Mouse (Mus musculus): ENCODE data around the gene Dpep3. TPM values are rescaled to one million over a fixed set of nuclear protein-coding genes. Genes with fewer than 3 reads are reported as not detected.
A peak's percentile ranks its signal among the peaks of the same experiment; 100 is the strongest.

The Dpep3 gene
- polyA plus RNA-seq, 1 experiment from 2014 or later: not detected

- 0 out of 2 replicates have a peak, but pooled peaks cover 3% of the 10 kb centered on the region for H3K27me3 ChIP-seq (replicated peaks)
- no peaks in the 10 kb centered on the region for H3K4me1 ChIP-seq (replicated peaks)
- H3K4me3 ChIP-seq: no peak overlapping the region
- H3K36me3 ChIP-seq: no peaks in the 10 kb centered on the region
- no peak overlapping the region for H3K27ac ChIP-seq (ENCODE audit: poor library complexity, severe bottlenecking)
- H3K9me3 ChIP-seq (replicated peaks): no peaks in the 10 kb centered on the region
- no peak overlapping the region for H3K4me2 ChIP-seq
- no peak overlapping the region for H3K9ac ChIP-seq
- 88% methylated on average over 1 of the region's 1 CpGs for WGBS
- ATAC-seq (ENCODE audit: insufficient number of reproducible peaks, low FRiP score): no peak
Observed at GRCm38 (mm10) chr8:105981146-105981545, 1.9 kb upstream of the Dpep3 start.

- no peaks in the 10 kb centered on the region for H3K9me3 ChIP-seq (replicated peaks)
- H3K27me3 ChIP-seq (replicated peaks): no peaks in the 10 kb centered on the region
- no peak overlapping the region for H3K4me2 ChIP-seq
- H3K27ac ChIP-seq (ENCODE audit: poor library complexity, severe bottlenecking): no peak overlapping the region
- no peak for ATAC-seq (ENCODE audit: insufficient number of reproducible peaks, low FRiP score)
- H3K36me3 ChIP-seq: no peaks in the 10 kb centered on the region
- no peaks in the 10 kb centered on the region for H3K4me1 ChIP-seq (replicated peaks)
- 64% methylated on average over 7 of the region's 7 CpGs for WGBS
- H3K9ac ChIP-seq: no peak overlapping the region
- H3K4me3 ChIP-seq: no peak overlapping the region
Observed at GRCm38 (mm10) chr8:105975363-105975762, 3.9 kb downstream of the Dpep3 start.

- Histone ChIP-seq H3K27ac (ENCODE audit: poor library complexity, severe bottlenecking) (no peak overlapping the region), H3K9ac (no peak overlapping the region), H3K36me3 (no peaks in the 10 kb centered on the region), H3K27me3 (replicated peaks) (no peaks in the 10 kb centered on the region), H3K9me3 (replicated peaks) (no peaks in the 10 kb centered on the region), H3K4me1 (replicated peaks) (peaks cover 18% of the 10 kb centered on the region), H3K4me3 (no peak overlapping the region), H3K4me2 (no peak overlapping the region)
- no peak for ATAC-seq (ENCODE audit: insufficient number of reproducible peaks, low FRiP score)
- WGBS: 71% methylated on average over 8 of the region's 8 CpGs
Observed at GRCm38 (mm10) chr8:105971019-105971720, 8.1 kb downstream of the Dpep3 start.

- no peaks in the 10 kb centered on the region for H3K9me3 ChIP-seq (replicated peaks)
- H3K4me2 ChIP-seq: no peak overlapping the region
- ATAC-seq (ENCODE audit: insufficient number of reproducible peaks, low FRiP score): no peak
- no peaks in the 10 kb centered on the region for H3K27me3 ChIP-seq (replicated peaks)
- H3K27ac ChIP-seq (ENCODE audit: poor library complexity, severe bottlenecking): no peak overlapping the region
- H3K9ac ChIP-seq: no peak overlapping the region
- peaks cover 30% of the 10 kb centered on the region for H3K4me1 ChIP-seq (replicated peaks)
- H3K36me3 ChIP-seq: no peaks in the 10 kb centered on the region
- no peak overlapping the region for H3K4me3 ChIP-seq
- 81% methylated on average over 1 of the region's 1 CpGs for WGBS
Observed at GRCm38 (mm10) chr8:105969367-105969766, 9.9 kb downstream of the Dpep3 start.

GRCm38 (mm10) chr8:105966692-105967311, 12.4 kb downstream of the Dpep3 start:
- peak overlapping the region; percentile 90 for H3K27ac ChIP-seq (ENCODE audit: poor library complexity, severe bottlenecking)
- peak; percentile 27; the same call in 1 of the 2 replicates for ATAC-seq (ENCODE audit: insufficient number of reproducible peaks, low FRiP score)
- peak overlapping the region; percentile 69 for H3K4me3 ChIP-seq
- 4% methylated on average over 19 of the region's 19 CpGs for WGBS
- H3K36me3 ChIP-seq: no peaks in the 10 kb centered on the region
- H3K4me1 ChIP-seq (replicated peaks): peaks cover 55% of the 10 kb centered on the region
- H3K27me3 ChIP-seq (replicated peaks): no peaks in the 10 kb centered on the region
- H3K9me3 ChIP-seq (replicated peaks): no peaks in the 10 kb centered on the region
- peak overlapping the region; percentile 81 for H3K4me2 ChIP-seq
- 0 out of 2 replicates have a peak overlapping the region, but pooled peaks have one; percentile 49 for H3K9ac ChIP-seq

GRCm38 (mm10) chr8:105965905-105966341, 13.3 kb downstream of the Dpep3 start, which contains the start of gene Slc12a4:
Gene Slc12a4, minus strand, starts transcription at chr8:105966097.
- H3K9ac ChIP-seq: peak within 1 kb of the TSS; percentile 86
- H3K4me2 ChIP-seq: peak within 1 kb of the TSS; percentile 81
- no peaks in the 10 kb centered on the region for H3K36me3 ChIP-seq
- H3K27me3 ChIP-seq (replicated peaks): no peaks in the 10 kb centered on the region
- H3K4me3 ChIP-seq: peak within 1 kb of the TSS; percentile 69
- no peaks in the 10 kb centered on the region for H3K9me3 ChIP-seq (replicated peaks)
- ATAC-seq (ENCODE audit: insufficient number of reproducible peaks, low FRiP score): peak; percentile 90
- peak within 1 kb of the TSS; percentile 90 for H3K27ac ChIP-seq (ENCODE audit: poor library complexity, severe bottlenecking)
- H3K4me1 ChIP-seq (replicated peaks): peaks cover 62% of the 10 kb centered on the region
- WGBS: under 1% methylated on average over 47 of the region's 47 CpGs

GRCm38 (mm10) chr8:105965266-105965904, 13.8 kb downstream of the Dpep3 start:
- Histone ChIP-seq H3K9ac (peak overlapping the region; percentile 86), H3K27ac (ENCODE audit: poor library complexity, severe bottlenecking) (peak overlapping the region; percentile 90), H3K27me3 (replicated peaks) (no peaks in the 10 kb centered on the region), H3K36me3 (peaks cover 3% of the 10 kb centered on the region), H3K4me1 (replicated peaks) (peaks cover 62% of the 10 kb centered on the region), H3K9me3 (replicated peaks) (no peaks in the 10 kb centered on the region), H3K4me3 (peak overlapping the region; percentile 69), H3K4me2 (peak overlapping the region; percentile 81)
- WGBS: 1% methylated on average over 40 of the region's 40 CpGs
- ATAC-seq (ENCODE audit: insufficient number of reproducible peaks, low FRiP score): peak; percentile 66

GRCm38 (mm10) chr8:105964506-105965265, 14.5 kb downstream of the Dpep3 start:
- Histone ChIP-seq H3K27ac (ENCODE audit: poor library complexity, severe bottlenecking) (0 out of 2 replicates have a peak overlapping the region, but pooled peaks have one; percentile 90), H3K27me3 (replicated peaks) (no peaks in the 10 kb centered on the region), H3K9ac (peak overlapping the region; percentile 86), H3K4me2 (peak overlapping the region; percentile 81), H3K4me3 (peak overlapping the region; percentile 69), H3K4me1 (replicated peaks) (peaks cover 62% of the 10 kb centered on the region), H3K9me3 (replicated peaks) (no peaks in the 10 kb centered on the region), H3K36me3 (peaks cover 10% of the 10 kb centered on the region)
- WGBS: 43% methylated on average over 12 of the region's 12 CpGs
- no peak for ATAC-seq (ENCODE audit: insufficient number of reproducible peaks, low FRiP score)

GRCm38 (mm10) chr8:105961536-105961935, 17.7 kb downstream of the Dpep3 start:
- no peak for ATAC-seq (ENCODE audit: insufficient number of reproducible peaks, low FRiP score)
- Histone ChIP-seq H3K27me3 (replicated peaks) (no peaks in the 10 kb centered on the region), H3K4me2 (no peak overlapping the region), H3K4me3 (no peak overlapping the region), H3K9me3 (replicated peaks) (no peaks in the 10 kb centered on the region), H3K4me1 (replicated peaks) (peaks cover 62% of the 10 kb centered on the region), H3K36me3 (peaks cover 39% of the 10 kb centered on the region), H3K27ac (ENCODE audit: poor library complexity, severe bottlenecking) (no peak overlapping the region), H3K9ac (no peak overlapping the region)
- 66% methylated on average over 10 of the region's 10 CpGs for WGBS

GRCm38 (mm10) chr8:105961101-105961500, 18.1 kb downstream of the Dpep3 start:
- Histone ChIP-seq H3K27ac (ENCODE audit: poor library complexity, severe bottlenecking) (no peak overlapping the region), H3K4me2 (no peak overlapping the region), H3K9ac (no peak overlapping the region), H3K9me3 (replicated peaks) (no peaks in the 10 kb centered on the region), H3K27me3 (replicated peaks) (no peaks in the 10 kb centered on the region), H3K36me3 (peaks cover 43% of the 10 kb centered on the region), H3K4me3 (no peak overlapping the region), H3K4me1 (replicated peaks) (peaks cover 64% of the 10 kb centered on the region)
- ATAC-seq (ENCODE audit: insufficient number of reproducible peaks, low FRiP score): no peak
- 70% methylated on average over 14 of the region's 14 CpGs for WGBS

Data from heart, embryonic 12.5 days (tissue).